Mouse (Mus musculus) heart, postnatal 0 days (tissue): ENCODE data around the gene Gm10837. TPM values are rescaled to one million over a fixed set of nuclear protein-coding genes. Genes with fewer than 3 reads are reported as not detected.
A peak's percentile ranks its signal among the peaks of the same experiment; 100 is the strongest.

Experiments
- ATAC-seq: fragments of 200-750 bp; cut with Nextera tagmentation; 2 replicates; pipeline ENCODE4 v1.8.0; 2017; ENCODE audit warnings: low read depth, moderate number of reproducible peaks, moderate library complexity; ENCODE audit not compliant: insufficient read depth
- DNase-seq: peaks from one replicate; pipeline ENCODE4 v3.0.0-alpha.2; 2016; ENCODE audit warnings: low spot score
- H3K27ac ChIP-seq: fragments of 300-500 bp; sonication (generic); 2 replicates; pipeline ENCODE4 v1.5.1; 2014; ENCODE audit warnings: low read depth, mild to moderate bottlenecking
- H3K27me3 ChIP-seq: fragments of 300-500 bp; sonication (generic); 2 replicates; pipeline ENCODE4 v1.6.1; 2014; ENCODE audit warnings: low read length, mixed read lengths; ENCODE audit not compliant: control insufficient read depth, insufficient read depth
- H3K36me3 ChIP-seq: fragments of 300-500 bp; sonication (generic); replicated peaks from 2 replicates; pipeline ENCODE4 v1.6.1; 2014; ENCODE audit warnings: low read length, mixed read lengths; ENCODE audit not compliant: control insufficient read depth, insufficient read depth
- H3K4me1 ChIP-seq: fragments of 300-500 bp; sonication (generic); 2 replicates; pipeline ENCODE4 v1.6.1; 2014; ENCODE audit warnings: antibody characterized with exemption; ENCODE audit not compliant: control insufficient read depth, insufficient read depth
- H3K4me2 ChIP-seq: fragments of 300-500 bp; sonication (generic); 2 replicates; pipeline ENCODE4 v1.6.1; 2014; ENCODE audit warnings: low read depth, mild to moderate bottlenecking, low read length, moderate library complexity
- H3K4me3 ChIP-seq: fragments of 300-500 bp; sonication (generic); 2 replicates; pipeline ENCODE4 v1.5.1; 2014; ENCODE audit warnings: low read depth, low read length
- H3K9ac ChIP-seq: fragments of 300-500 bp; sonication (generic); replicated peaks from 2 replicates; pipeline ENCODE4 v1.6.1; 2014; ENCODE audit warnings: low read depth, low read length, mixed read lengths
- H3K9me3 ChIP-seq: fragments of 300-500 bp; sonication (generic); replicated peaks from 2 replicates; pipeline ENCODE4 v1.6.1; 2016; ENCODE audit warnings: low read length; ENCODE audit not compliant: control insufficient read depth
- CTCF ChIP-seq: IDR thresholded peaks from 2 replicates; pipeline ENCODE4 v1.5.1; 2016; ENCODE audit warnings: antibody characterized with exemption, control low read depth, low read depth
- EP300 ChIP-seq: IDR thresholded peaks from 2 replicates; pipeline ENCODE4 v1.6.1; 2016; ENCODE audit warnings: antibody characterized with exemption, low read depth
- WGBS: fragments of 180-500 bp; shearing (Covaris S2); extraction: QIAGEN DNeasy Blood & Tissue Kit; methylation state at CpG from one replicate; pipeline ENCODE4 v1.1.7; 2014; 5-methylcytosine and 5-hydroxymethylcytosine counted together
- polyA plus RNA-seq: library from polyadenylated mRNA; unstranded; fragments of >200 nt; fragmentation: Nextera tagmentation; extraction: Ambion mirVana; gene quantifications from 2 replicates; pipeline ENCODE4 v1.2.1, GENCODE M21; 2015
- total RNA-seq: library from RNA; depleted of rRNA; stranded (reverse); fragments of >200 nt; gene quantifications from 2 replicates; pipeline ENCODE4 v1.2.3, GENCODE M21; 2014; ENCODE audit warnings: low replicate concordance

Gm10837 gene
- total and polyA plus RNA-seq, 2 experiments from 2014 or later: not detected

- no peaks in the 10 kb centered on the region for H3K36me3 ChIP-seq
- 0 out of 2 replicates have a peak, but pooled peaks cover 5% of the 10 kb centered on the region for H3K9me3 ChIP-seq
- peaks cover 83% of the 10 kb centered on the region for H3K27me3 ChIP-seq
- no peaks in the 10 kb centered on the region for H3K4me1 ChIP-seq
- H3K4me3 ChIP-seq: no peak overlapping the region
- WGBS: 9% methylated on average over 12 of the region's 12 CpGs
- no peak overlapping the region for H3K27ac ChIP-seq
- H3K4me2 ChIP-seq: no peak overlapping the region
- ATAC-seq (no peak), DNase-seq (no peak)
- H3K9ac ChIP-seq: no peak overlapping the region
- TF ChIP-seq CTCF (no peak), EP300 (no peak)
Observed at GRCm38 (mm10) chr14:122489686-122490414, 536 bp upstream of the Gm10837 start.

- Histone ChIP-seq H3K27ac (no peak overlapping the region), H3K36me3 (no peaks in the 10 kb centered on the region), H3K4me2 (no peak overlapping the region), H3K27me3 (peaks cover 74% of the 10 kb centered on the region), H3K4me3 (no peak overlapping the region), H3K9me3 (0 out of 2 replicates have a peak, but pooled peaks cover 5% of the 10 kb centered on the region), H3K9ac (no peak overlapping the region), H3K4me1 (no peaks in the 10 kb centered on the region)
- no peak for TF ChIP-seq CTCF
- TF ChIP-seq EP300: no peak
- DNase-seq (no peak), ATAC-seq (no peak)
- WGBS: 78% methylated on average over 6 of the region's 6 CpGs
Observed at GRCm38 (mm10) chr14:122491521-122491920, 1.1 kb downstream of the Gm10837 start.

GRCm38 (mm10) chr14:122492015-122492414 lies 1.6 kb downstream of the Gm10837 start:
- Histone ChIP-seq H3K9me3 (0 out of 2 replicates have a peak, but pooled peaks cover 5% of the 10 kb centered on the region), H3K4me1 (no peaks in the 10 kb centered on the region), H3K36me3 (no peaks in the 10 kb centered on the region), H3K27me3 (peaks cover 69% of the 10 kb centered on the region), H3K9ac (no peak overlapping the region), H3K4me3 (no peak overlapping the region), H3K4me2 (no peak overlapping the region), H3K27ac (no peak overlapping the region)
- ATAC-seq (no peak), DNase-seq (no peak)
- TF ChIP-seq CTCF (no peak), EP300 (no peak)
- WGBS: 64% methylated on average over 1 of the region's 1 CpGs

- no peak for DNase-seq
- 16% methylated on average over 2 of the region's 2 CpGs for WGBS
- TF ChIP-seq CTCF (peak; percentile 51), EP300 (no peak)
Observed at GRCm38 (mm10) chr14:122509058-122509457, 18.7 kb downstream of the Gm10837 start.

GRCm38 (mm10) chr14:122511519-122511918 lies 21.1 kb downstream of the Gm10837 start:
- 64% methylated on average over 3 of the region's 3 CpGs for WGBS

More at GRCm38 (mm10) chr14:122509058-122509457, 18.7 kb downstream of the Gm10837 start:
- Histone ChIP-seq H3K9ac (no peak overlapping the region), H3K4me2 (no peak overlapping the region), H3K4me1 (no peaks in the 10 kb centered on the region), H3K36me3 (no peaks in the 10 kb centered on the region), H3K9me3 (no peaks in the 10 kb centered on the region), H3K27ac (no peak overlapping the region), H3K27me3 (peaks cover 4% of the 10 kb centered on the region; the same call in 1 of the 2 replicates), H3K4me3 (no peak overlapping the region)
- ATAC-seq: no peak

More at GRCm38 (mm10) chr14:122511519-122511918, 21.1 kb downstream of the Gm10837 start:
- Histone ChIP-seq H3K27ac (no peak overlapping the region), H3K27me3 (peaks cover 4% of the 10 kb centered on the region; the same call in 1 of the 2 replicates), H3K9me3 (no peaks in the 10 kb centered on the region), H3K4me1 (no peaks in the 10 kb centered on the region), H3K36me3 (no peaks in the 10 kb centered on the region), H3K4me3 (no peak overlapping the region), H3K4me2 (no peak overlapping the region), H3K9ac (no peak overlapping the region)
- no peak for TF ChIP-seq CTCF
- ATAC-seq: no peak
- DNase-seq: no peak
